Comparison of ENCODE assay signal across 28 mouse cellular contexts in genomic region chr2:61497930-61498329, GRCm38 (mm10).
DNase-seq lines count a peak whose midpoint lies in the region; ATAC-seq and TF ChIP-seq lines count a peak whose summit lies in the region.
"Had no signal": no experiment of that assay in that cellular context is flagged by ENCODE, and none has a peak within 500 bp of the region (broad histone marks: within the 10 kb centered on the region; RNA-seq: fewer than 3 reads in every experiment).

No protein-coding gene starts in this region.

- no peak for TF ChIP-seq POLR2A in CH12.LX (IDR thresholded peaks at IDR 0.05; ENCODE audit: low read depth, low read length)

- no peaks in the 10 kb centered on the region for H3K4me1 ChIP-seq in forebrain, embryonic 15.5 days
- no peaks in the 10 kb centered on the region for H3K4me1 ChIP-seq in forebrain, embryonic 11.5 days (replicated peaks; ENCODE audit: control insufficient read depth, insufficient read depth, low read length)
- H3K4me1 ChIP-seq in CH12.LX (ENCODE audit: control insufficient read depth in 1 of 2, insufficient read depth in 2 of 2), result peaks cover 8 to 47% of the 10 kb centered on the region in 2 experiments
- 0 out of 2 replicates have a peak, but pooled peaks cover 3% of the 10 kb centered on the region for H3K4me1 ChIP-seq in forebrain, embryonic 16.5 days (replicated peaks; ENCODE audit: control insufficient read depth, insufficient read depth, low read length)
- H3K4me1 ChIP-seq in embryonic facial prominence, embryonic 10.5 days, result no peaks in the 10 kb centered on the region
- H3K4me1 ChIP-seq: embryonic facial prominence, embryonic 13.5 days; heart, embryonic 12.5 days; hindbrain, embryonic 10.5 days; intestine, embryonic 15.5 days had no signal

- no peak overlapping the region for H3K4me2 ChIP-seq in forebrain, embryonic 15.5 days (replicated peaks)
- H3K4me2 ChIP-seq in forebrain, embryonic 11.5 days (ENCODE audit: low read depth, low read length, severe bottlenecking), result no peak overlapping the region
- H3K4me2 ChIP-seq in CH12.LX (ENCODE audit: insufficient read depth, low read depth, poor library complexity, severe bottlenecking), result no peak overlapping the region
- no peak overlapping the region for H3K4me2 ChIP-seq in forebrain, embryonic 16.5 days (ENCODE audit: low read length)
- H3K4me2 ChIP-seq: embryonic facial prominence, embryonic 13.5 days; heart, embryonic 12.5 days; heart, embryonic 15.5 days; hindbrain, embryonic 13.5 days; intestine, embryonic 15.5 days had no signal

- H3K36me3 ChIP-seq in forebrain, embryonic 15.5 days, result no peaks in the 10 kb centered on the region
- no peaks in the 10 kb centered on the region for H3K36me3 ChIP-seq in forebrain, embryonic 11.5 days (ENCODE audit: control insufficient read depth, insufficient read depth, low read length)
- H3K36me3 ChIP-seq in CH12.LX (replicated peaks in 1 of 2; ENCODE audit: control insufficient read depth in 1 of 2, insufficient read depth in 1 of 2, low read length in 1 of 2), result no peaks in the 10 kb centered on the region
- no peaks in the 10 kb centered on the region for H3K36me3 ChIP-seq in forebrain, embryonic 16.5 days (ENCODE audit: control insufficient read depth, insufficient read depth)
- H3K36me3 ChIP-seq in embryonic facial prominence, embryonic 10.5 days (replicated peaks), result no peaks in the 10 kb centered on the region
- H3K36me3 ChIP-seq: embryonic facial prominence, embryonic 13.5 days; G1E; heart, embryonic 12.5 days; heart, embryonic 15.5 days; hindbrain, embryonic 10.5 days; hindbrain, embryonic 13.5 days; intestine, embryonic 15.5 days had no signal

- no peaks in the 10 kb centered on the region for H3K79me2 ChIP-seq in CH12.LX (replicated peaks; ENCODE audit: control insufficient read depth, extremely low read depth, insufficient read depth, poor library complexity, severe bottlenecking)

- TF ChIP-seq EP300 in CH12.LX (IDR thresholded peaks at IDR 0.05; ENCODE audit: low read length), result no peak

- no peak overlapping the region for H3K4me3 ChIP-seq in forebrain, embryonic 15.5 days
- H3K4me3 ChIP-seq in forebrain, embryonic 11.5 days (ENCODE audit: low read depth, low read length), result no peak overlapping the region
- H3K4me3 ChIP-seq in CH12.LX (replicated peaks in 1 of 3; ENCODE audit: low read depth in 2 of 3, low read length in 2 of 3, poor library complexity in 1 of 3), result no peak overlapping the region
- no peak overlapping the region for H3K4me3 ChIP-seq in forebrain, embryonic 16.5 days (replicated peaks; ENCODE audit: low read length)
- no peak overlapping the region for H3K4me3 ChIP-seq in embryonic facial prominence, embryonic 10.5 days
- H3K4me3 ChIP-seq: embryonic facial prominence, embryonic 13.5 days; erythroblast, embryonic 14.5 days; gastrocnemius, adult 2 months; heart, embryonic 12.5 days; heart, embryonic 15.5 days; hindbrain, embryonic 10.5 days; hindbrain, embryonic 13.5 days; intestine, embryonic 15.5 days had no signal

- H3K9ac ChIP-seq in forebrain, embryonic 15.5 days (replicated peaks), result no peak overlapping the region
- no peak overlapping the region for H3K9ac ChIP-seq in forebrain, embryonic 11.5 days (ENCODE audit: low read length)
- no peak overlapping the region for H3K9ac ChIP-seq in CH12.LX (ENCODE audit: insufficient read depth, low read depth)
- H3K9ac ChIP-seq in forebrain, embryonic 16.5 days (replicated peaks; ENCODE audit: low read depth, low read length), result no peak overlapping the region
- H3K9ac ChIP-seq: embryonic facial prominence, embryonic 13.5 days; heart, embryonic 12.5 days; heart, embryonic 15.5 days; hindbrain, embryonic 13.5 days; intestine, embryonic 15.5 days had no signal

- ATAC-seq in forebrain, embryonic 15.5 days (replicated peaks), result peak; percentile 47; the same call in 1 of the 2 replicates
- no peak for ATAC-seq in forebrain, embryonic 11.5 days (replicated peaks; ENCODE audit: low FRiP score)
- ATAC-seq in forebrain, embryonic 16.5 days, result peak; percentile 41; the same call in 1 of the 2 replicates
- ATAC-seq: hindbrain, embryonic 16.5 days; intestine, embryonic 15.5 days; Patski had no signal

- no peak for TF ChIP-seq CTCF in CH12.LX (conservative IDR thresholded peaks at IDR 0.05 in 1 of 2, IDR thresholded peaks at IDR 0.05 in 1 of 2; ENCODE audit: low read depth in 2 of 2, low read length in 2 of 2)

- H3K27me3 ChIP-seq in forebrain, embryonic 15.5 days, result no peaks in the 10 kb centered on the region
- H3K27me3 ChIP-seq in forebrain, embryonic 11.5 days (ENCODE audit: control insufficient read depth, insufficient read depth, low read length), result no peaks in the 10 kb centered on the region
- no peaks in the 10 kb centered on the region for H3K27me3 ChIP-seq in CH12.LX (replicated peaks)
- no peaks in the 10 kb centered on the region for H3K27me3 ChIP-seq in forebrain, embryonic 16.5 days (replicated peaks; ENCODE audit: control insufficient read depth, insufficient read depth, low read length)
- H3K27me3 ChIP-seq in embryonic facial prominence, embryonic 10.5 days (replicated peaks; ENCODE audit: low read depth, poor library complexity, severe bottlenecking), result no peaks in the 10 kb centered on the region
- H3K27me3 ChIP-seq: embryonic facial prominence, embryonic 13.5 days; heart, embryonic 12.5 days; heart, embryonic 15.5 days; hindbrain, embryonic 13.5 days; intestine, embryonic 15.5 days had no signal

- dilution Hi-C loops in CH12.LX (cut with MboI; ENCODE audit: extremely low pct_ligation_motif_present, extremely low pct_unique_long_range_greater_than_20kb, low sequenced_read_pairs), result no loop called here

- H3K27ac ChIP-seq in forebrain, embryonic 15.5 days (replicated peaks), result no peak overlapping the region
- H3K27ac ChIP-seq in forebrain, embryonic 11.5 days (ENCODE audit: low read depth, low read length), result no peak overlapping the region
- no peak overlapping the region for H3K27ac ChIP-seq in CH12.LX (ENCODE audit: insufficient read depth, low read depth)
- H3K27ac ChIP-seq in forebrain, embryonic 16.5 days (ENCODE audit: low read length), result no peak overlapping the region
- no peak overlapping the region for H3K27ac ChIP-seq in embryonic facial prominence, embryonic 10.5 days (replicated peaks)
- H3K27ac ChIP-seq: embryonic facial prominence, embryonic 13.5 days; gastrocnemius, adult 2 months; heart, embryonic 15.5 days; hindbrain, embryonic 10.5 days; hindbrain, embryonic 13.5 days; intestine, embryonic 15.5 days had no signal

- TF ChIP-seq RAD21 in CH12.LX (IDR thresholded peaks at IDR 0.05; ENCODE audit: low read depth, low read length), result no peak

- DNase-seq in cerebellum, postnatal 25 days, result peak; percentile 11 to 18
- no peak for DNase-seq in cerebellum, adult 18-20 months
- no peak for DNase-seq in forebrain, embryonic 11.5 days (ENCODE audit: low spot score)
- no peak for DNase-seq in CH12.LX (ENCODE audit: extremely low read depth)
- no peak for DNase-seq in embryonic facial prominence, embryonic 10.5 days (ENCODE audit: low spot score)
- no peak for DNase-seq in right cerebral cortex, postnatal 25 days
- DNase-seq: adrenal gland, postnatal 10 days; adrenal gland, postnatal 36 days; cerebellum, adult 11-12 months; cerebellum, adult 9-10 months; gastrocnemius, adult 2 months; gastrocnemius, postnatal 14 days; heart, adult 11 months; heart, postnatal 10 days; heart, postnatal 36 days; kidney, adult 11 months had no signal

- WGBS in forebrain, embryonic 15.5 days, result 48% methylated on average over 5 of the region's 5 CpGs
- WGBS in forebrain, embryonic 11.5 days, result 77% methylated on average over 5 of the region's 5 CpGs
- 44% methylated on average over 5 of the region's 5 CpGs for WGBS in forebrain, embryonic 16.5 days
- WGBS in embryonic facial prominence, embryonic 10.5 days, result 77% methylated on average over 5 of the region's 5 CpGs

- no peaks in the 10 kb centered on the region for H3K9me3 ChIP-seq in forebrain, embryonic 15.5 days
- H3K9me3 ChIP-seq in forebrain, embryonic 11.5 days (ENCODE audit: control insufficient read depth, low read length), result no peaks in the 10 kb centered on the region
- no peaks in the 10 kb centered on the region for H3K9me3 ChIP-seq in CH12.LX (replicated peaks; ENCODE audit: low read length)
- no peaks in the 10 kb centered on the region for H3K9me3 ChIP-seq in forebrain, embryonic 16.5 days (ENCODE audit: control insufficient read depth, low read length)
- no peaks in the 10 kb centered on the region for H3K9me3 ChIP-seq in embryonic facial prominence, embryonic 10.5 days
- H3K9me3 ChIP-seq: embryonic facial prominence, embryonic 13.5 days; G1E; heart, embryonic 12.5 days; heart, embryonic 15.5 days; hindbrain, embryonic 10.5 days; hindbrain, embryonic 13.5 days; intestine, embryonic 15.5 days had no signal

- in situ Hi-C loops in CH12.LX (cut with MboI; ENCODE audit: low pct_ligation_motif_present, low pct_unique_long_range_greater_than_20kb, low sequenced_read_pairs), result no loop called here

TF ChIP-seq in CH12.LX, 34 proteins besides CTCF, POLR2A, EP300 and RAD21:
- TF ChIP-seq BHLHE40 (IDR thresholded peaks at IDR 0.05; ENCODE audit: low read depth, low read length), result 0 out of 2 replicates have a peak, but pooled peaks have one; percentile 31
- TF ChIP-seq CHD2 (IDR thresholded peaks at IDR 0.05; ENCODE audit: low read length), result no peak

Comparison
In these comparisons a context has a peak if more than half of its experiments do, and no peak if none do; other contexts are left out.
1. DNase-seq: peak in cerebellum, postnatal 25 days (2 of 2); none in cerebellum, adult 18-20 months (0 of 2), forebrain, embryonic 11.5 days (single experiment), CH12.LX (single experiment), embryonic facial prominence, embryonic 10.5 days (single experiment) and right cerebral cortex, postnatal 25 days (single experiment).